Mouse (Mus musculus): ENCODE data around the gene Ntng2.

GRCm38 (mm10) chr2:29235811-29236210 lies 17.0 kb downstream of the Ntng2 start:
- no peak for TF ChIP-seq EP300 (IDR thresholded peaks at IDR 0.05; ENCODE audit: low read depth in 1 of 2, low read length in 2 of 2)
- TF ChIP-seq ETS1 (IDR thresholded peaks at IDR 0.05; ENCODE audit: low read depth, low read length) = no peak
- TF ChIP-seq CHD1 (IDR thresholded peaks at IDR 0.05; ENCODE audit: low read depth, low read length) = no peak
- TF ChIP-seq POLR2AphosphoS5 (IDR thresholded peaks at IDR 0.05; ENCODE audit: borderline replicate concordance, low read depth, low read length) = no peak
- TF ChIP-seq MEF2A (IDR thresholded peaks at IDR 0.05; ENCODE audit: extremely low read depth, insufficient replicate concordance, low read depth, low read length, poor library complexity, severe bottlenecking) = no peak

Measured in MEL (cell line).